Mouse (Mus musculus) forebrain, embryonic 12.5 days (tissue): ENCODE results near the gene Szrd1. TPM values are rescaled to one million over a fixed set of nuclear protein-coding genes. Genes with fewer than 3 reads are reported as not detected.

Experiments used
- ATAC-seq: fragments of 200-750 bp; cut with Nextera tagmentation; 2 replicates; pipeline ENCODE4 v1.8.0; 2017; ENCODE audit warnings: moderate TSS enrichment; ENCODE audit not compliant: low FRiP score
- H3K27ac ChIP-seq: fragments of 300-500 bp; sonication (generic); 2 replicates; pipeline ENCODE4 v1.5.1; 2016; ENCODE audit warnings: mild to moderate bottlenecking
- H3K27me3 ChIP-seq: fragments of 300-500 bp; sonication (generic); 2 replicates; pipeline ENCODE4 v1.6.1; 2016; ENCODE audit warnings: mild to moderate bottlenecking
- H3K36me3 ChIP-seq: fragments of 300-500 bp; sonication (generic); replicated peaks from 2 replicates; pipeline ENCODE4 v1.6.1; 2016; ENCODE audit warnings: mild to moderate bottlenecking
- H3K4me1 ChIP-seq: fragments of 300-500 bp; sonication (generic); 2 replicates; pipeline ENCODE4 v1.6.1; 2016
- H3K4me2 ChIP-seq: fragments of 300-500 bp; sonication (generic); 2 replicates; pipeline ENCODE4 v1.6.1; 2016; ENCODE audit warnings: mild to moderate bottlenecking, moderate library complexity
- H3K4me3 ChIP-seq: fragments of 300-500 bp; sonication (generic); replicated peaks from 2 replicates; pipeline ENCODE4 v1.5.1; 2016; ENCODE audit warnings: mild to moderate bottlenecking
- H3K9ac ChIP-seq: fragments of 300-500 bp; sonication (generic); 2 replicates; pipeline ENCODE4 v1.6.1; 2016; ENCODE audit warnings: mild to moderate bottlenecking
- H3K9me3 ChIP-seq: fragments of 300-500 bp; sonication (generic); 2 replicates; pipeline ENCODE4 v1.6.1; 2016
- WGBS: fragments of 180-500 bp; shearing (Covaris S2); methylation state at CpG from one replicate; pipeline ENCODE4 v1.1.7; 2016; 5-methylcytosine and 5-hydroxymethylcytosine counted together
- polyA plus RNA-seq: library from polyadenylated mRNA; unstranded; fragments of >200 nt; fragmentation: Nextera tagmentation; extraction: Ambion mirVana; gene quantifications from 2 replicates; pipeline ENCODE4 v1.2.1, GENCODE M21; 2016

Gene Szrd1
- polyA plus RNA-seq, 1 experiment from 2014 or later = 36.4 TPM

GRCm38 (mm10) chr4:141069731-141070130, 69.8 kb downstream of the Szrd1 start:
- WGBS = 67% methylated on average over 4 of the region's 4 CpGs
- no peaks in the 10 kb centered on the region for H3K9me3 ChIP-seq
- peaks cover 87% of the 10 kb centered on the region for H3K36me3 ChIP-seq
- H3K9ac ChIP-seq = no peak overlapping the region
- no peak overlapping the region for H3K4me2 ChIP-seq
- H3K4me1 ChIP-seq = no peaks in the 10 kb centered on the region
- no peak for ATAC-seq
- no peak overlapping the region for H3K4me3 ChIP-seq
- no peaks in the 10 kb centered on the region for H3K27me3 ChIP-seq
- no peak overlapping the region for H3K27ac ChIP-seq

DNA sequence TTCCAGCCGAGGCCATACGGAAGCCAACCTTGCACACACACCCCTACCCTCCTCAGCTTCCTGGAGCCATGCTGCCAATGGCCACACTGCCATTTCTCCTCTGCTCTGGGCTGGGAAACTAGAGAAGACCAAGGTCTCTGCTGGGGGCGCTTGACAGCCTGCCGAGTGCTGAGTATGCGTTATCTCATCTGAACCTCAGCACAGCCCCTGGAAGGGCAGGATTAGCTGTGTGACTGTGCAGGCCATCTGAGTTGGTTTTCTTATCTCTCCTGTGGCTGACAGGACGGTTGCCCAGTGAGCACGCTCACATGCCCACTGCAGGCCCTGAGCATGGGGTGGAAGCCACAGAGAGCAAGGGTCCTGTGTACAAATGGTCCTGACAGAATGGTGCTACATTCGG, 70.9 kb downstream of the Szrd1 start:
- H3K4me3 ChIP-seq = no peak overlapping the region
- 92% methylated on average over 8 of the region's 8 CpGs for WGBS
- no peak overlapping the region for H3K27ac ChIP-seq
- no peak overlapping the region for H3K9ac ChIP-seq
- no peaks in the 10 kb centered on the region for H3K9me3 ChIP-seq
- no peak for ATAC-seq
- no peaks in the 10 kb centered on the region for H3K4me1 ChIP-seq
- H3K4me2 ChIP-seq = no peak overlapping the region
- peaks cover 79% of the 10 kb centered on the region for H3K36me3 ChIP-seq
- no peaks in the 10 kb centered on the region for H3K27me3 ChIP-seq

DNA sequence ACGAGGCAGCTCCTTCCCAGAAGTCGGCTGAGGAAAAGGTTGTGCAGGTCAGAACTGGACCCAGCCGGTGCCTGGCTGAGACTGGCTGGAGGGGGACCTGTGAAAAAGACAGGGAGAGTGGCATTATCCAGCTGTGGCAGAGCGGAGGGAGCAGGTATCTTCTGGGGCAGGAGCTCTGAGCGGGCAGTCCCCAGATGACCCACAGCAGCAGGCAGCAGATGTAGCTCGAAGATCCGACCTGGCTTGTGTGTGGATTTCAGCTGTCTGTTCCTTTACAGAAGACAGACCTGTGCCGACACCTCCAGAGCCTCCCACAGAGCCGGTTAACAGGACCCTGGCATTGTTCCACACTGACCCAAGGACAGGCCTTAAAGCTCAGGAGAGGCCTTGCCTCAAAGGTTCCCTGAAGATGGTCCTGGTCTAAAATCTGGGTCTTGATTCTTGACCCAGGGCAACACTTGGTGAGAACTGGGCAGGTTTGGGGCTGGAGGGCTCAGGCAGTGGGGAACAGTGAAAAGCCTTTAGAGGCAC, 72.0 kb downstream of the Szrd1 start:
- H3K4me3 ChIP-seq = no peak overlapping the region
- H3K9ac ChIP-seq = 0 out of 2 replicates have a peak overlapping the region, but pooled peaks have one; percentile 33
- no peak for ATAC-seq
- no peaks in the 10 kb centered on the region for H3K4me1 ChIP-seq
- no peak overlapping the region for H3K27ac ChIP-seq
- 91% methylated on average over 9 of the region's 9 CpGs for WGBS
- H3K9me3 ChIP-seq = no peaks in the 10 kb centered on the region
- peaks cover 68% of the 10 kb centered on the region for H3K36me3 ChIP-seq
- no peak overlapping the region for H3K4me2 ChIP-seq
- no peaks in the 10 kb centered on the region for H3K27me3 ChIP-seq

DNA sequence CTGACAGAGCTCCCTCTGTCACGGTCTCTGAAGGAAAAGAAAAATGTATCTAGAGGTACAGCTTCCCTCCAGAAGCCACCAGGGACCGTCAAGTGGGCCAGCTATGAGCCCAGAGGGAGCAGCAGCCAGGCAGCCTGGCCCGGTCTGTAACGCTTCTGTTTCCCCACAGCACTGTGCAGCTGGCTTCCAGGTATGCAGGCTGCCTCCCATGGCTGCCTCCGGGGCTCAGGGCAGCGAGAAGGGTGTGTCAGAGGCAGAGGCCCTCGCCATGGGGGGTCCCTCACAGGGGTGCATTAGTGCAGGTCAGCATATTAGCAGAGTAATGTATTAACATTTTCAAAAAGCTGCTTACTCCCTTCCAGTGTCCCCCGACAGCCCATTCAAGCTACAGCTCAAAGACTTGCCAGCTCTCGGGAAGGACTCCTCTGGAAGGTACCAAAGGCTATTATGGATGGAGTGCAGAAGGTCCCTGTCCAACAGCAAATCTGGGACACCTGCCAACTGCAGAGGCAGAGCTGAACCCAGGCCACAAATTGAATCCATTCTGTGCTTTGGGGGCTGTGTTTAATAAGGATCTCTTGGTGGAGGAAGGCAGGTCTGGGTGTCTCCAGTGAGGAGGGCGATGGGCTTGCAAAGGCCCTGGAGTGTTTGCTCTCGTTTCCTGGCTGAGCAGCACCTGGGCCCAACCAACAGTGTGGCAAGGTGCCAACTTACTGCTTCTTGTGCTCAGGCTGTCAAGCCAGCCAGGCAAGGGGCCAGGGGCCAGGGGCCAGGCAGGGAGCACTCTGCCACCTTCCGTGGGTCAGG, 72.7 kb downstream of the Szrd1 start:
- no peak overlapping the region for H3K27ac ChIP-seq
- H3K27me3 ChIP-seq = no peaks in the 10 kb centered on the region
- H3K36me3 ChIP-seq = peaks cover 61% of the 10 kb centered on the region
- no peak overlapping the region for H3K4me2 ChIP-seq
- 87% methylated on average over 12 of the region's 12 CpGs for WGBS
- no peak overlapping the region for H3K4me3 ChIP-seq
- ATAC-seq = no peak
- no peaks in the 10 kb centered on the region for H3K9me3 ChIP-seq
- 0 out of 2 replicates have a peak overlapping the region, but pooled peaks have one; percentile 33 for H3K9ac ChIP-seq
- no peaks in the 10 kb centered on the region for H3K4me1 ChIP-seq

GRCm38 (mm10) chr4:141065123-141065522, 74.5 kb downstream of the Szrd1 start:
- no peaks in the 10 kb centered on the region for H3K27me3 ChIP-seq
- no peak overlapping the region for H3K4me2 ChIP-seq
- peaks cover 8% of the 10 kb centered on the region for H3K4me1 ChIP-seq
- no peaks in the 10 kb centered on the region for H3K9me3 ChIP-seq
- peak; percentile 18; the same call in 1 of the 2 replicates for ATAC-seq
- no peak overlapping the region for H3K4me3 ChIP-seq
- peaks cover 45% of the 10 kb centered on the region for H3K36me3 ChIP-seq
- 4% methylated on average over 8 of the region's 8 CpGs for WGBS
- H3K9ac ChIP-seq = no peak overlapping the region
- H3K27ac ChIP-seq = no peak overlapping the region

DNA sequence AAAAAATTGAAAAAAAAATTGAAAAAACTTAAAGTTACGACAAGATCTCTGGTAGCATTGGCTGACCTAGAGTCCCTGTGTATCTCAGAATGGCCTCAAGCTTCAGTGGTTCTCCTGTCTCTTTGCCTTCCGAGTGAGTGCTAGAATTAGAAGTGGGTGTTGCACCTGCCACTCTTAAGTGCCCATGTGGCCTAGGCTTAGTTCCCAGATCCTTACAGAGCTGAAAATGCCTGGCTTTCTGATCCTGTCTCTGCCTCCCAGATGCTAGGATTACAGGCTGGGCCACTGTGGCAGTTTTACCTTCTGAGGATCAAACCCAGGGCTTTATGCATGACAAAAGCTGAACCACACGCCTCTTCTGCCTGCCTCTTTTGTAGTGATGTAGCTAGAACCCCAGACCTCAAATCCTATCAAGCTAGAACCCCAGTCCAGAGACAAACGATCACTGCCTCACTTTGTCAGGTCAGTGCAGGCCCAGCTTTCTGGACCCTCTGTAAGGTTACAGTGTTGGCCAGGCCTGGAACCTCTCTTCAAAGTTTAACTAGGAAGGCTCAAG, 75.4 kb downstream of the Szrd1 start:
- Histone ChIP-seq H3K4me2 (no peak overlapping the region), H3K4me1 (peaks cover 16% of the 10 kb centered on the region), H3K9ac (no peak overlapping the region), H3K36me3 (peaks cover 36% of the 10 kb centered on the region), H3K9me3 (no peaks in the 10 kb centered on the region), H3K27me3 (no peaks in the 10 kb centered on the region), H3K4me3 (no peak overlapping the region), H3K27ac (no peak overlapping the region)
- 79% methylated on average over 4 of the region's 4 CpGs for WGBS
- ATAC-seq = no peak

Other genes with a start within 250 kb of the Szrd1 start
- gene Padi2, start 233.4 kb downstream of the Szrd1 start, polyA plus RNA-seq = 0.45 and 0.74 TPM in 2 replicates
- 380 and 396 TPM in 2 replicates for gene Sdhb, start 178.6 kb downstream of the Szrd1 start, polyA plus RNA-seq
- 75.5 and 82.3 TPM in 2 replicates for gene Atp13a2, start 152.9 kb downstream of the Szrd1 start, polyA plus RNA-seq
- 250 and 275 TPM in 2 replicates for gene Mfap2, start 129.4 kb downstream of the Szrd1 start, polyA plus RNA-seq
- 15.4 and 17.4 TPM in 2 replicates for gene Crocc, start 79.2 kb downstream of the Szrd1 start, polyA plus RNA-seq
- gene Necap2, start 61.4 kb downstream of the Szrd1 start, polyA plus RNA-seq = 52.7 and 56.8 TPM in 2 replicates
- 0.26 TPM in 1 of 2 replicates, not detected in the other for gene Spata21, start 51.4 kb downstream of the Szrd1 start, polyA plus RNA-seq
- gene Fbxo42, start 8.1 kb upstream of the Szrd1 start, polyA plus RNA-seq = 24.7 and 26.9 TPM in 2 replicates
- 6.5 and 7.0 TPM in 2 replicates for gene Rsg1, start 74.2 kb upstream of the Szrd1 start, polyA plus RNA-seq
- 1.9 and 2.6 TPM in 2 replicates for gene Arhgef19, start 99.7 kb upstream of the Szrd1 start, polyA plus RNA-seq
- 1.9 and 2.0 TPM in 2 replicates for gene Epha2, start 161.5 kb upstream of the Szrd1 start, polyA plus RNA-seq
- 1.00 and 1.1 TPM in 2 replicates for gene Fam131c, start 228.4 kb upstream of the Szrd1 start, polyA plus RNA-seq